Mouse (Mus musculus) myocyte (in vitro differentiated cells): ENCODE results near the gene Calr4. TPM values are rescaled to one million over a fixed set of nuclear protein-coding genes. Genes with fewer than 3 reads are reported as not detected.
A peak's percentile ranks its signal among the peaks of the same experiment; 100 is the strongest.

ENCODE experiments used
- H3K27me3 ChIP-seq: one replicate; pipeline ENCODE4 v1.6.1; 2011; ENCODE audit not compliant: control insufficient read depth, insufficient read depth, insufficient read length
- H3K36me3 ChIP-seq: one replicate; pipeline ENCODE4 v1.6.1; 2011; ENCODE audit not compliant: control insufficient read depth, insufficient read depth
- H3K4me2 ChIP-seq: one replicate; pipeline ENCODE4 v1.6.1; 2011; ENCODE audit warnings: low read depth, control low read depth
- H3K4me3 ChIP-seq: one replicate; pipeline ENCODE4 v1.5.1; 2011; ENCODE audit warnings: mild to moderate bottlenecking, control low read depth, moderate library complexity
- H3K79me2 ChIP-seq: one replicate; pipeline ENCODE4 v1.6.1; 2011; ENCODE audit not compliant: control insufficient read depth, insufficient read depth
- H3ac ChIP-seq: one replicate; pipeline ENCODE4 v1.6.1; 2011; ENCODE audit not compliant: control insufficient read depth, insufficient read length
- CEBPB ChIP-seq: IDR thresholded peaks from 2 replicates; pipeline ENCODE4 v1.6.1; 2011; ENCODE audit warnings: mild to moderate bottlenecking, moderate library complexity; ENCODE audit not compliant: poor library complexity, insufficient read depth, severe bottlenecking
- E2F4 ChIP-seq: IDR thresholded peaks from one replicate; pipeline ENCODE4 v1.6.1; 2011; ENCODE audit warnings: mild to moderate bottlenecking, control low read depth, moderate library complexity; ENCODE audit not compliant: insufficient read depth
- MAX ChIP-seq: IDR thresholded peaks from one replicate; pipeline ENCODE4 v1.6.1; 2011; ENCODE audit warnings: low read depth, mild to moderate bottlenecking, control low read depth
- MYOD1 ChIP-seq, 3 experiments: IDR thresholded peaks; one replicate each; pipeline ENCODE4 v1.6.1; 2011; ENCODE audit warnings: control low read depth in 2 of 3, low read depth in 2 of 3, mild to moderate bottlenecking in 2 of 3, moderate library complexity in 1 of 3; ENCODE audit not compliant: insufficient read length in 2 of 3, control insufficient read depth in 1 of 3
- MYOG ChIP-seq, 3 experiments: IDR thresholded peaks; one replicate each; pipeline ENCODE4 v1.6.1; 2011; ENCODE audit warnings: control low read depth in 2 of 3, low read depth in 2 of 3, mild to moderate bottlenecking in 2 of 3; ENCODE audit not compliant: insufficient read length in 2 of 3, control insufficient read depth in 1 of 3, insufficient read depth in 1 of 3
- POLR2A ChIP-seq: IDR thresholded peaks from one replicate; pipeline ENCODE4 v1.6.1; 2011; ENCODE audit warnings: low read depth, mild to moderate bottlenecking, control low read depth, moderate library complexity; ENCODE audit not compliant: insufficient read length
- POLR2AphosphoS2 ChIP-seq: IDR thresholded peaks from one replicate; pipeline ENCODE4 v1.6.1; 2011; ENCODE audit warnings: low read depth, control low read depth; ENCODE audit not compliant: insufficient read length
- REST ChIP-seq: IDR thresholded peaks from one replicate; pipeline ENCODE4 v1.6.1; 2011; ENCODE audit warnings: mild to moderate bottlenecking, control low read depth, moderate library complexity; ENCODE audit not compliant: insufficient read depth, insufficient read length
- SRF ChIP-seq: IDR thresholded peaks from one replicate; pipeline ENCODE4 v1.6.1; 2011; ENCODE audit warnings: low read depth; ENCODE audit not compliant: control insufficient read depth, insufficient read length
- TCF12 ChIP-seq: IDR thresholded peaks from one replicate; pipeline ENCODE4 v1.6.1; 2011; ENCODE audit warnings: mild to moderate bottlenecking, control low read depth; ENCODE audit not compliant: poor library complexity, insufficient read depth, severe bottlenecking
- TCF3 ChIP-seq: IDR thresholded peaks from one replicate; pipeline ENCODE4 v1.6.1; 2011; ENCODE audit warnings: low read depth, control low read depth; ENCODE audit not compliant: insufficient read length
- USF1 ChIP-seq: IDR thresholded peaks from one replicate; pipeline ENCODE4 v1.6.1; 2011; ENCODE audit warnings: low read depth, mild to moderate bottlenecking, control low read depth, moderate library complexity
- polyA plus RNA-seq: library from polyadenylated mRNA; unstranded; fragments of >200 nt; fragmentation: generic; extraction: Trizol; gene quantifications from one replicate; pipeline ENCODE4 v1.2.1, GENCODE M21; 2012; ENCODE audit warnings: missing spikeins

The Calr4 gene
- polyA plus RNA-seq, 1 experiment: 0.34 TPM

- H3K36me3 ChIP-seq: no peaks in the 10 kb centered on the region
- H3K27me3 ChIP-seq: no peaks in the 10 kb centered on the region
- H3K79me2 ChIP-seq: no peaks in the 10 kb centered on the region
- H3ac ChIP-seq: no peak overlapping the region
- no peak overlapping the region for H3K4me3 ChIP-seq
- TF ChIP-seq POLR2A: no peak
- no peak for TF ChIP-seq SRF
- TF ChIP-seq E2F4: no peak
- no peak for TF ChIP-seq CEBPB
- TF ChIP-seq TCF12: no peak
- no peak for TF ChIP-seq TCF3
- TF ChIP-seq MAX: no peak
- no peak for TF ChIP-seq MYOD1 (IDR thresholded peaks at IDR 0.05; ENCODE audit: control insufficient read depth in 1 of 3, insufficient read length in 2 of 3, low read depth in 2 of 3)
- no peak overlapping the region for H3K4me2 ChIP-seq
Observed at GRCm38 (mm10) chr4:109229766-109230279, 4.5 kb upstream of the Calr4 start.

GRCm38 (mm10) chr4:109234806-109235350, 593 bp downstream of the Calr4 start:
- H3K4me3 ChIP-seq: no peak overlapping the region
- H3K4me2 ChIP-seq: no peak overlapping the region
- no peaks in the 10 kb centered on the region for H3K79me2 ChIP-seq
- no peak overlapping the region for H3ac ChIP-seq
- no peaks in the 10 kb centered on the region for H3K27me3 ChIP-seq
- H3K36me3 ChIP-seq: no peaks in the 10 kb centered on the region
- TF ChIP-seq POLR2A (no peak), MYOD1 (IDR thresholded peaks at IDR 0.05; ENCODE audit: control insufficient read depth in 1 of 3, insufficient read length in 2 of 3, low read depth in 2 of 3) (no peak), TCF3 (no peak), CEBPB (no peak), MAX (no peak), MYOG (IDR thresholded peaks at IDR 0.05; ENCODE audit: control insufficient read depth in 1 of 3, insufficient read depth in 1 of 3, insufficient read length in 2 of 3, low read depth in 2 of 3) (no peak), REST (no peak), POLR2AphosphoS2 (no peak), SRF (no peak), USF1 (no peak), TCF12 (no peak)

- Histone ChIP-seq H3K36me3 (no peaks in the 10 kb centered on the region), H3ac (no peak overlapping the region), H3K4me3 (no peak overlapping the region), H3K27me3 (no peaks in the 10 kb centered on the region), H3K79me2 (no peaks in the 10 kb centered on the region), H3K4me2 (no peak overlapping the region)
- TF ChIP-seq MYOD1 (IDR thresholded peaks at IDR 0.05; ENCODE audit: control insufficient read depth in 1 of 3, insufficient read length in 2 of 3, low read depth in 2 of 3) (no peak), SRF (no peak), TCF12 (no peak), E2F4 (no peak), MYOG (IDR thresholded peaks at IDR 0.05; ENCODE audit: control insufficient read depth in 1 of 3, insufficient read depth in 1 of 3, insufficient read length in 2 of 3, low read depth in 2 of 3) (no peak), REST (no peak), TCF3 (no peak), CEBPB (no peak), USF1 (no peak), MAX (no peak), POLR2A (no peak), POLR2AphosphoS2 (no peak)
Observed at GRCm38 (mm10) chr4:109236186-109236879, 2.0 kb downstream of the Calr4 start.

- H3K4me3 ChIP-seq: no peak overlapping the region
- H3K36me3 ChIP-seq: no peaks in the 10 kb centered on the region
- H3K4me2 ChIP-seq: peak overlapping the region; percentile 32
- H3K27me3 ChIP-seq: no peaks in the 10 kb centered on the region
- TF ChIP-seq E2F4 (no peak), MYOD1 (IDR thresholded peaks at IDR 0.05; ENCODE audit: control insufficient read depth in 1 of 3, insufficient read length in 2 of 3, low read depth in 2 of 3) (peak in 2 of 3 experiments; percentile 14 to 19)
- no peak overlapping the region for H3ac ChIP-seq
- no peaks in the 10 kb centered on the region for H3K79me2 ChIP-seq
Observed at GRCm38 (mm10) chr4:109238428-109239268, 4.4 kb downstream of the Calr4 start.

GRCm38 (mm10) chr4:109241221-109241620, 6.9 kb downstream of the Calr4 start:
- Histone ChIP-seq H3K79me2 (no peaks in the 10 kb centered on the region), H3K4me2 (peak overlapping the region; percentile 80), H3ac (no peak overlapping the region), H3K36me3 (no peaks in the 10 kb centered on the region), H3K4me3 (no peak overlapping the region), H3K27me3 (no peaks in the 10 kb centered on the region)
- no peak for TF ChIP-seq E2F4
- TF ChIP-seq MAX: no peak
- TF ChIP-seq USF1: no peak
- no peak for TF ChIP-seq CEBPB
- TF ChIP-seq REST: no peak
- TF ChIP-seq TCF3: no peak
- no peak for TF ChIP-seq MYOG (IDR thresholded peaks at IDR 0.05; ENCODE audit: control insufficient read depth in 1 of 3, insufficient read depth in 1 of 3, insufficient read length in 2 of 3, low read depth in 2 of 3)
- no peak for TF ChIP-seq MYOD1 (IDR thresholded peaks at IDR 0.05; ENCODE audit: control insufficient read depth in 1 of 3, insufficient read length in 2 of 3, low read depth in 2 of 3)
